Mouse (Mus musculus) left cerebral cortex, adult 9 months (tissue): ENCODE data around the gene Hoxa4.

Experiments used
- DNase-seq, 2 experiments: peaks; one replicate each; pipeline ENCODE4 v3.0.0; 2022; ENCODE audit warnings: low spot score in 2 of 2

Gene Hoxa4

DNA sequence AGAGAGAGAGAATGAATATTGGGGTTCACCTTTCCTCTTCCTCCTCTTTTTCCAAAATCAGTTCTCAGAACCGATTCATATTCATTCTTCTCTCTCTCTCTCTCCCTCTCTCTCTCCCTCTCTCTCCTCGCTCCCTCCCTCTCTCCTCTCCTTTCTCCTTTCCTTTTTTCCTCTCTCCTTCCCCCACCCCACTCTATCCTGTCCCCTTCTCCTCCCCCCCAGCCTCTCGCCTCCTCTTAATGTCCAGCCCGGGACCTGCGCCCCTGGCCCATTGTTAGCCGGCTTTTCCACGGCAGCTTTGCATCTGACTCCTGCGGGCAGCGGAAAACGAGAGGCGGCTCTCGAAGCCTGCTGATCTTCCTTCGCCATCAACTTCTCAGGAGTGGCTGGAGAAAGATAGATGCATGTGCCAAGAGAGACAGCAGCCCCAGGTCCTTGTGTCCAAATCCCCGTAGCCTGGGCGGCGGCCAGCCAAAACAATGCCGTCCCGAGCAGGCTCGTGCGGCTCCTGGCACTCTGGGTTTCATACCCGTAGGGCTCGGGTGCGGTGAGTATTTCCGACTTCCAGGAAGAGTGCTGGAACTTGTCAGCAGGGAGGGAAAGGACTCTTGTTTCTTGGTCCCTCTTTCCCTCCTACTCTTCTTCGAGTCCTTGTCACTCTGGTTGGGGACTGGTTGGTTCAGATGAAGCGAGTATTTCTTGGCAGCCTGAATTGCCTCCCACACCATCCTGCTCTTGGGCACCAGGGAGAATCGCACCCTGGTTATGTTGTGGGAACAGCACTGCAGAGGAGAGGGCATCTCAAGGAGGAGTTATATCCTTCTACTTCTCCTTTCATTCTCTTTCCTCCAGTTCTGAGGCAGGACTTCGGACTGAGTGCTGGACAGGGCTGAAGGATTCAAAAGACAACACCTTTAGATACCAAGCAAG lies 25.8 kb downstream of the Hoxa4 start:
- no peak for DNase-seq

DNA sequence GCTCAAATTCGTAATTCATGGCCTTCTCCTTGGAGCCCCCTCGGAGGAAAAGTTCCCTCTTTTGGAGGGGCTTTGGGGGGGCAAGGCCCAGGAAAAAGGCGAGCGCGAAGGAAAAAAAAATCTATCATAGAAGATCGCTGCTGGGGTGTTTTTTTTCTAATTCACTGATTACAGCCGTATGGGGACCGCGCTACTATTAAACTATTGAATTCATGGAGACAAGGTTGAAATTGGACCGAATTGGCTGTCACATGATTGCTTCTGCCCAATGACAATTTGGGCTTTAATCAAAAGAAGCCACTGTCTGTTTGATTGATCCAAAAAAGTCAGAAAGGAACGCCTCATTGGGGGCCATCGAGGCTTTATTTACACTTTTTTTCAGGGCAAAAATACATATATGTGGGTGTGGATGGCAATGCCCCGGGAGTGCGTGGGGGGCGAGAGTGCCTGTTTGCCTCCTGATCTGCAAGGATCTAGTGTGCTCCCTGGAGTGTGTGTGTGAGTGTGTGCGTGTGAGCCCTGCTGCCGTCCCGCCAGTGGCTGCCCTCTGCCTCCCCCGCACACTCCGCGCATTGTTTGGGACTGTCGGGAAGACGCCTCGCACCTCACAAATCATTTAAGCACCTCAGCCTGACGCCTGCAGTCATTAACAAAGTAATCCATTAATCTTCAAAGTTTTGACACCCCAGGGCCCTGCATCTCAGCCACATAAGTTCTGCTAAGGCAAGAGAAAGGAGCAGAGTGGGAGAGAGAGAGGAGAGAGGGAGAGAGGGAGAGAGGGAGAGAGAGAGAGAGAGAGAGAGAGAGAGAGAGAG lies 26.7 kb downstream of the Hoxa4 start, which contains the start of gene Hoxa2:
TSS of gene Hoxa2 (minus strand) at position 206 of the 815 bp plus-strand sequence.
- DNase-seq: no peak

DNA sequence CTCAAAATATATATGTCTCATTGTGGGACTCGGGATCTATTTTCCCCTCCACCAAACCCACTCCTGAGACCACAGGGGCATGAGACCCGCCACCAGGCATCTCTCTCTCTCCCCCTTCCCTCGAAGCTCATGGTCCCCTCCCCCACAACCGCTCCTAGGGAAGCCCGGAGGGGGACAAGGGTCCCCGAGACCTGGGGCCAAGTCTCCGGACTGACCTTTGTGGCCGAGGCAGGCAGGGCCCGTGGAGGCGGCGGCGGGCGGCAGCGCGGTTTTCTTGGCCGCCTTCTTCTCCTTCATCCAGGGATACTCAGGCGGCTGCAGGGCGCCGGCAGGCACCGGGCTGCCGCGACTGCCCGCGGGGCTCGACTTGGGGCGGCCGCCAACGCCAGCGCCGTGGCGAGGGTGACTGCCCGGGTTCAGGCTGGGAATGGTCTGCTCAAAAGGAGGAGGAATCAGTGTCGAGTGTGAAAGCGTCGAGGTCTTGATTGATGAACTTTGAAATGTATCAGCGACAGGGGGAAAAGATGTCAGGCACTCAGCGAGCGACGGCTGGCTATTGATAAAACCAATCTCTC lies 27.4 kb downstream of the Hoxa4 start:
- no peak for DNase-seq

DNA sequence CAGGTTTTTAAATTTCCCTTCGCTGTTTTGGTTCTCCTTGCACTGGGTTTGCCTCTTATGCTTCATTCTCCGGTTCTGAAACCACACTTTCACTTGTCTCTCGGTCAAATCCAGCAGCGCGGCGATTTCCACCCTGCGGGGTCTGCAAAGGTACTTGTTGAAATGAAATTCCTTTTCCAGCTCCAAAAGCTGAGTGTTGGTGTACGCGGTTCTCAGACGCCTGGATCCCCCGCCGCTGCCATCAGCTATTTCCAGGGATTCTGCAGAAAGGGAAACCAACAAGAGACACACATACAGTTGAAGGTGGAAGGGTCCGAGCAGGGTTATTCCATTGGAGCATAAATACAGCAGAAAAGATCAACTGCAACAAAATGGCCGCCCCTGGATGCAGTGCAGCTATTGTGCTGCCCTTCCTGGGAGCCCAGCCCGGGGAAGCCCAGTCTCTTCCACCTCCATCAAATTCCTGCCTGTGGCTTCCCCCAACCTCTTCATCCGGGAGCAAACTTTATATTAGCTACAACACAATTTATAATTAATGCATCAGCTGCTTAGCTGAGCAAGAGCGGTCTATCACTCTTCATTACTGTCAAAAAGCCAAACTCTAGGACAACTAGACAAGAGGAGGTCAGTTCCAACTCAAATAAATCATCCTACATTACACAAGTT lies 28.1 kb downstream of the Hoxa4 start:
- no peak for DNase-seq

DNA sequence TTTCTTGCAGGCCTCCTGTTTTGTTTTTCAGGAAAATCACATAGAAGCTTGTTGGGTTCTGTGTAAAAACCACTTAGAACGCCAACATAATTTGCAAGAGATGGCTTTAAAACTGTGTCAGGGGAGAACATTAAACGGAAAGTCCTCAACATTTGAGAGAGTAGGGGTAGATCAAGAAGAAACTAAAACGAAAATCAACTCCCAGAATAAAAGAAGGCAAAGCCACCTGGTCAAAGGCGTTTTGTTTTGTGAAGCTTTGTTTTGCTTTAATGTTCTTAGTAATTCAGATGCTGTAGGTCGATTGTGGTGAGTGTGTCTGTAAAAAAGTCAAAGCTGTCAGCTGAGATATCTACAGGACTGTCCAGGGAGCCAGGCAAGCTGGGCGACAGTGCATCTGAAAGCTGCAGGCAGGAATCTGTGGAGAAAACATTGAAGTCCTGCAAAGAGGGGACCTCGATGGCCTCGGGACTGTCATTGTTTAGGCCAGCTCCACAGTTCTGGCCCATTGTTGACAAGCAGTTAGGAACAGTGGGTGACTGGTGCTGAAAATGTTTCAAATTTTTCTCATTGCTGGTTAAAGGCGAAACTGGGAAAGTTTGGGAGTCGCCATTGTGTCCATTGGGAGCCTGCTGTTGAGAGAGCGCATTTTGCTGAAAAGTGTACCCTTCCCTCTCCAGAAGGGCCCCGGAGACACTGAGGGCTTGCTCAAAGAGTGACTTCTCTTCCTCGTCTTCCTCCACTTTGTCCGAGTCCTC lies 28.8 kb downstream of the Hoxa4 start:
- no peak for DNase-seq

DNA sequence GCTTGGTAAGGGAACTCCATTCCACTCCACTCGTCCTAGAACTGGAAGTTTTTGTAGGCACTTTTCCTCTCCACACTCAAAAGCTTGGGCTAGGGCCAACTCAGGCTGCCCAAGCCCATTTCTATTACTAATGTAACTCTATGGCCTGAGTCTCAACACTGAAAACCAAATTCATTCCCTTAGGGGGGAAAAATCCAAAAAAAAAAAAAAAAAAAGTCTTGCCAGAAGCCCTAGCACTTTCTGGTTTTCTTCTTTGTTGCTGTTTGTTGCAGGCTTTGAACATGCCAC lies 29.5 kb downstream of the Hoxa4 start:
- no peak for DNase-seq

DNA sequence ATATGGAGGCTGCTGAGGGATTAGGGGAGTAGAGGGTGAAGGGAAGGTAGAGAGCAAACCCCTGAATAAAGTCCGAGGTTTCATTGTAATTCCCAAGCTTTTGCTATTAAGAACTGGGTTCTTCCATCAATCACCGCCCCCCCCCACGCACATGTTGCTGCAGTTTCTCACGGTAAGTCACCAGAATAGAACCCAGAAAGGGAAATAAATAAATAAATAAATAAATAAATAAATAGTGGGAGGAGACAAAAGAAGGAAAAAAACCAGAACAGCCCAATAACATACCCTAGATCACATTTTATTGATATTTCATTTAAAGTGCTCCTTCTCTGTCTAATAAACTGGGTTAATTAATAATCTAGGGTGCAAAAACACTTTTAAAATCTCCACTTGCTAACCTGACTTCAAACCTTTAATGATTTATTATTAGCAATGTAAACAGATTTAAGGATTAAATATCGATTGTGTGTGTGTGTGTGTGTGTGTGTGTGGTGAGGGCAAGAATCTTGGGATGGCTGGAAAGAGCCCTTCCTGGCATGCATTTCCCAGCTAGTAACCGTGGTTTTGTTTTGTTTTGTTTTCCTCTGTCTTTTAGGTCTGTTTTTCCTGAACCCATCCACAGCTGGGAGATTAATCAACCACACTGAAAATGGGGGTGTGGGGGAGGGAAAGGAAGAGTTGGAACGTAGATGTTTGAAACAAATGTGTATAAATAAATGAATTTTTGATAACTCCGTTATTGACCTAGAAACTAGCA lies 30.0 kb downstream of the Hoxa4 start:
- DNase-seq: no peak

DNA sequence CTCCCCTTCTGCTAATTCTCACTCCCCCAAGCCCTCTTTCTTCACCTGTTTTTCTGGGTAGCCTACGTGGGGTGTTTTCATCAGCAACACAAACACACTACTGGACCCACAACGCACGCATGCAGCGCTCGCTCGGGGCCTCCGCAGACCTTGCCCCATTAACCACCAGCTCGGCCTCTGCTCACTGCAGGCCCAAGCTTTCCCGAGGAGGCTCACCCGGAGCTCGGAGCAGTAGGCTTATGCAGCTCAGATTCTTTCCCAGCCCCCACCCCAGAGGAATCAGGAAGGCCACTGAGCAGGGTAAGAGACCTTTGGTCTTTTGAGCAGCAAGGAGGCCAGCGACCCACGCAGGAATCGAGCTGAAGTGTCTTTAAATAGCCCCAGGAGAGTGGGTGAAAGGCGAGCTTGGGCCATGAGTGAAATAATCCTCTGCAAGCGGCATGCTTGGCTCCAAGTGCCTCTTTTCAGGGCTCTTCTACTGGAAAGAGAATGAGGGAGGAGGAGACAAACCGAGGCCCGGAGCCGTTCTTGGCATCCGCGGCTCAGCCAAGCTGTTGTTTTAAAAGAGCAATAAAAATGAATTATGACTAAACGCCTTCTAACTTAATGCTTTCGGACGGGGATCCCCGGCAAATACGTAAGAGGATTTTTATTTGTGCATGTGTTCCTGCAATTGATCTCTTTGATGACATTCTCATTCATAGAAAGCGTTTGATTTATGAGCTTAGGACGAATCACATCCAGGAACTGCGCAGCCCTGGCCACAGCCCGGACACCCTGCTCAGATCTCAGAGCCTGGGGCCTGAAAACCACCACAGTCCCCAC lies 30.8 kb downstream of the Hoxa4 start:
- DNase-seq: no peak

DNA sequence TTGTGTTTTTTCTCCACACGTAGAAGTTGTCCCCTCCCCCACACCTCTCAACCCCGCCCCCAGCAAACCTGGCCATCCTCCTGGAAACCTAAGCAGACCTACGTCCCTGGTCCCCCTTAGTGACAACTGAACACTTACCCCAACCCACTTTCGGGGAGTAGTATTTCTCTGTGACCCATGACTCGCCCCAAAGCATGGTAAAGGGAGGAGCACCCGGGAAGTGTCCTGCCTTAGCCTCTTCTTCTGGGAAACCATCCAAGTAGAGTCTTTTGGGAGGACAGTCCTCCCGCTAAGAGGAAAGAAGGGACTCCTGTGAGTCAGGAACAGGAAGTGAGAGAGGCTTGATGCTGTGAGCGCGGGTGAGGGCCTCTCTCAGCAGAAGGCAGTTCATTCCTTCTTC lies 31.6 kb downstream of the Hoxa4 start:
- DNase-seq: no peak

DNA sequence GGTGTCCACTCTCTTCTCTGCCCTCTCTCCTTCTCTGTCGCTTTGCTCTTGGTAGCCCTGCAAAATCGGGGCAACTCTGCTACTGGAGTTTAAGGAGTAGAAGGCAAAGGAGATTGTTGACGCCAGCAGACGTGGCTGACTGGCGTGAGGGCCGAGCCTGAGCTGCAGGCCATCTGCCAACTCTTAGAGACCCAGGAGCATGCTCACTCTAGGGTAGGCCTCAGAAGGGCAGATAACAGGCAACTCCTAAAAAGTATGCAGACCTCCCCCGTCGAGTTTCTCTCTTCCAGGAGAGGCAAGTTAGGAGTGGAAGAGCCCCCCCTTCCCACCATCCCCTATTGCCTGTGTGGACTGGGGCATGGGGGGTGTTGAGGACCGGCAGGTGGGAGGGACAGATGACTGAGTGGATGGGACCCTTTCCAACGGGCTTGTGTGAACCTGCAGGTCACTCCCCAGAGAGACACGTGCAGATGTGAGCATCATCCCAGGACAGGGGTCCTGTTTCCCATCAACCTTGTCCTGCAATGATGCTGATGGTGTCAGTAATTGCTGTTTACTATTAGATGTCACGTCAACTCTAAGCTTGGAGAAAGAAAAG lies 32.3 kb downstream of the Hoxa4 start:
- DNase-seq: no peak

DNA sequence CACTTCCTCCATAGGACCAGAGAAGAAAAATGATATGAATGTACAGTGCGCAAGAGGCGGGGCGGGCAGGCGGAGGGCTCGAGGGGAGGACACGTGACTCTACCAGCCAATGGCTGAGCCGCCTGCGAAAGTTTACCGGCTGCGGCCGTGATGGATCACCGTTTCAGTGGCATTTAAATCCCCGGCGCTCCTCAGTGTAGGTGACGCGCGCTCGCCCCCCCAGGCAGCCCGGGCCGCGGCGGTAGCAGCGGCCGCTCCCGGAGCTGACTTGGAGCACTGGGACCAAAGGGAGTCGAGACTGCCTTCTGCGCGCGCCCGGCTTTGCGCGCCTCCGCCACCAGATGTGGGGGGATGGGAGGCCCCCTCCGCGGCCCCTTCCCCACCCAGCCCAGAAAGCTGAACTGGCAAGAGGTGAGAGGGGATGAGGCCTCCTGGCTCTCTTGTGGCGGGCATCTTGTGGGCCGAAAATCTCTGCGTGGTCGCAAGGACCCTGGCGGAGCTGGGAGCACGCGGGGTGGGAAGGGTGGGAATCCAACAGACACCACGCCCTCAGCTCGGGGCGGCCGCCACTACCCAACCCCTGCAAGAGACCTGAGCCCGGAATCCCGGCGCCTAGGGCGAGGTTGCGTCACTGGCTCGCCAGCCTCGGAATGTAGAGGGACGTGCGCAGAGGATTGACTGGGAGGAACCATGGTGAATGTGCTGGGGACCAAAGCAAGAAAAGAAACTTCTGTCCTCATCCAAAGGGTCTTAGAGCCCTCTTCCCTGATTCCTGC lies 33.1 kb downstream of the Hoxa4 start, which contains the start of gene Hoxa1:
TSS of gene Hoxa1 (minus strand) at position 42 of the 776 bp plus-strand sequence.
- no peak for DNase-seq

DNA sequence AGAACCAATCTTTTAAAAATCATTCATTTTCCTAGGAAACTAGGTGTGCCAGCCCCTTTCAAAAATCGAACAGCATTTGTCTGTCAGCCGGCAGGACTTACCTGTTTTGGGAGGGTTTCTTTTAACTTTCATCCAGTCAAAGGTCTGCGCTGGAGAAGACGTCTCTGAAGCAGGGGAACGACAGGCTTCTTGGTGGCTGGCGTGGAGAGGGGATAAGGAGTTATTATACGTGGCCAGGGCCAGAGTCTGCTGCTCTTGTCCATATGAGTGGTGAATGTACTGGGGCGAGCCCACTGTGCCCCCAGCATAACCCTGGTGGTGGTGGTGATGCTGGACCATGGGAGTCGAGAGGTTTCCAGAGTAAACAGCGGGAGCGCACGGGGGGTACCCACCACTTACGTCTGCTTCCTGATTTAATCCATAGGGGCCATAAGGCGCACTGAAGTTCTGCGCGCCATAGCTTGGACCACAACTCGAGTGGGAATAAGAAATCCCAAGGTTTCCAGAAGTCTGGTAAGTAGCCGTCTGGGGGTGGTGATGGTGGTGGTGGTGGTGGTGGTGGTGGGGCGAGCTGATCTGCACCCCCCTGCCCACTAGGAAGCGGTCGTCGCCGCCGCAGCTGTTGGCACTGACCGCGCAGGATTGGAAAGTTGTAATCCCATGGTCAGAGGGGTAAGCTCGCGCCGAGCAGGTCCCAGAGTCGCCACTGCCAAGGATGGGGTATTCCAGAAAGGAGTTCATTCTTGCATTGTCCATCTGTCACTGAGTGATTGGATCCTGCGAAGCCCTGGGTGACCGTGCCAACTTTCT lies 33.9 kb downstream of the Hoxa4 start:
- DNase-seq: no peak

DNA sequence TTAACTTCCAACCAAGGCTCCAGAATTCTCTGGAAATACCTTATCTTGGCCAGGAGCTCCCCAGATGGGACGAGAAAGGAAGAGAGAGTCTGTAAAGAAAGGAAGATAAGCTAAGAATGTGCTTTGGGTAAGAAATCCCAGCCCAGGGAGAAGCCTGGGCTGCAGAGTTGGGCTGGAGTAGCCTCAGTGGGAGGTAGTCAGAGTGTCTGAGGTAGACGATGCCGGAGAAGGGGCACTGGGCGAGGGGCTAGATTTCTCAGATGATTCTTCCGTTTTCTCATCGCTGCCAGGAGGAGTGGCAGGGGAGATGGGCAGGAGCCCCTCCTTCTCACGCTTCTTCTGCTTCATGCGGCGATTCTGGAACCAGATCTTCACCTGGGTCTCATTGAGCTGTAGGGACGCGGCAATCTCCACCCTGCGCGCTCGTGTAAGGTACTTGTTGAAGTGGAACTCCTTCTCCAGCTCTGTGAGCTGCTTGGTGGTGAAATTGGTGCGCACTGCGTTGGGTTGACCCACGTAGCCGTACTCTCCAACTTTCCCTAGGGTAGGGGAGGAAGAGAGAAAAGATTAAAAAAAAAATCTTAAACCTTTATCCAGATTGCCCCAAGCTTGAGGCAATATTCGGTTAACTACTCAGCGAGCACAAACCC lies 34.9 kb downstream of the Hoxa4 start:
- DNase-seq: no peak

DNA sequence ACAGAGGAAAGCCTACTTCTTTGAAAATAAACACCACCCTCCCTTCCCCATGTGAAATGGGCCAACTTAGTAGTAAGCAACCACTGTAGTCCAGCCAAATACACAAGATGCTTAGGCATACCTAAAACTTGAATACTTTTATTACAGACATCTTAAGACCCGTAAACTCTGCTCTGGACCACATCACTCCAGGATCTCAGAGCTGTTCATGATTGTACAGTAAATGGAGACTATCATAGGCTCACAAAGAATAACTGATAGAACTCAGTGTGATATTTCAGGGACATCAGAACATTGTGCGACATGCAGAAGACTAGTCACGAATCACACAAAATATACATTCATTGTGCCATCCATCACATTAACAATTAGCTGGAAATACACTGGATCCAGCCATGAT lies 36.1 kb downstream of the Hoxa4 start:
- no peak for DNase-seq

DNA sequence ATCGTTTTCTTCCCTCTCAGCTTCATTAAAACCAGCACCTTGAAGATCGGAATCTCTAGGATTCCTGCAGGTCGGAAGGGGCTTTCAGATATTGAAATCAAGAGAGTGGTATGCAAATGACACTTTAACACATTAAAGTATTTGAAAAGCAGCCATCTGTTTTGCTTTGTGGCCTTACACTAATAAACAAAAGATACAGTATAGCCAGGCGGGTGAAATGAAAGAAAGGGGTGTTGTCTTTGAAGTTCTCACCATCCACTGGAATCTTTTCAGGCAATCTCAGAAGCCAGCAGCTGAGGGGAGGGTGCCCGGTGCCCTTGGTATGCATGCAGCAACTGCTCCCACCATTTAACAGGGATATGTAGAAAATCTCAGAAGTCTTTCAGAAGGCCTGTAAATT lies 37.5 kb downstream of the Hoxa4 start:
- no peak for DNase-seq

DNA sequence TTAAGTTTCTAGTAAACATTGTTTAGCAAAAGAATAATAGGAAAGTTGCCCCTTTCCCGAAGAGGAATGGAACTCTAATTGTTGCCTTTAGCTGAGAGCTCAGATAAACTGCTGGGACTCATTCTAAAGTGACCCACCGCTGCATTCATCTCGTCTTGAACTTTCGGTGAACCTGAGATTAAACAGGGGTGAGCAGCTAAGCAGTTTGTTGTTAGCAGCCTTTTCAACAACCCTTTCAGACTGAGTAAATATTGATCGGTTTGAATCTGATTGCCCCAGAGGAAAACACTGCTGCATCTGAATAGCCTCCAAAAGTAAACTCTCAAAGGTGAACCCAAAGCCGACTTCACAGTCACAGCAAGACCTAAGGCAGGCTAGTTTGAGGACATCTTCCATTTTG lies 38.3 kb downstream of the Hoxa4 start:
- DNase-seq: no peak
